Mouse (Mus musculus) kidney, adult 9 months (tissue): ENCODE measurements around the gene Zfp57.

Experiments used
- DNase-seq: peaks from one replicate; pipeline ENCODE4 v3.0.0; 2022

Zfp57 gene

DNA sequence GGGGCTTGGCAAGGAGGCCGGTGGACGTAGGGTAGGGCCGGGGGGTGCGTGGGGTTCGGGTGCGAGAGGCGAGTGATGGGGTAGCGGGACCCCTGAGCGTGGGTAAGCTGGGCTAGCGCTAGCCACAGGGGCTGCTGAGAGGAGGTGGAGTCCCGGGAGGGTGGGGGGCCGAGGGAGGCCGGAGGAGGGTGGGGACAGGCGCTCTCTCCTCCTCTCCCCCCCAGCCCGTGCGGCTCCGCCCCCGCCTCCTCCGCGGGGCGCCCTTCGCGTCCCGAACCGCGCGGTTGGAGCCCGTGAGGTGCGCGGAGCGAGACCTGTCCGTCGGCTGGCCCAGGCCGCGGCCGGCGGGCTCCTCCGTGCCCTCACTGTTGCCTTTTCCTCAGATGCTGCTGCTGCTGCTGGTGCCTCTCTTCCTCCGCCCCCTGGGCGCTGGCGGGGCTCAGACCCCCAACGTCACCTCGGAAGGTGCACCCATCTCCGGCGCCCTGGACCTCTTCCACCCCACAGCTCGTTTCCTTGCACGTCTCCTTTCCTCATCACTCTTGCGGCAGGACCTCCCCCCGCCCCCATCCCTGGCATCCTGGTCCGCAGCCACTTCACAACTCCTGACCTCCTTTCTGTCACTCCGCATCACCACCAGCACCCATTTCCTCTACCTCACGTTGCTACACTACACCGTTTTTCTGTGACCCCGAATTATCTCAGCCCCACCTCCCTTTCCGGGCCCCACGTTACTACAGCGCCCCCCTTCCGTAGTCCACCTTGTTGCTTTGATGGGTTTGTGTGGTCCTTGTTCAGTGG lies 45.5 kb downstream of the Zfp57 start:
- DNase-seq: peak; percentile 31

DNA sequence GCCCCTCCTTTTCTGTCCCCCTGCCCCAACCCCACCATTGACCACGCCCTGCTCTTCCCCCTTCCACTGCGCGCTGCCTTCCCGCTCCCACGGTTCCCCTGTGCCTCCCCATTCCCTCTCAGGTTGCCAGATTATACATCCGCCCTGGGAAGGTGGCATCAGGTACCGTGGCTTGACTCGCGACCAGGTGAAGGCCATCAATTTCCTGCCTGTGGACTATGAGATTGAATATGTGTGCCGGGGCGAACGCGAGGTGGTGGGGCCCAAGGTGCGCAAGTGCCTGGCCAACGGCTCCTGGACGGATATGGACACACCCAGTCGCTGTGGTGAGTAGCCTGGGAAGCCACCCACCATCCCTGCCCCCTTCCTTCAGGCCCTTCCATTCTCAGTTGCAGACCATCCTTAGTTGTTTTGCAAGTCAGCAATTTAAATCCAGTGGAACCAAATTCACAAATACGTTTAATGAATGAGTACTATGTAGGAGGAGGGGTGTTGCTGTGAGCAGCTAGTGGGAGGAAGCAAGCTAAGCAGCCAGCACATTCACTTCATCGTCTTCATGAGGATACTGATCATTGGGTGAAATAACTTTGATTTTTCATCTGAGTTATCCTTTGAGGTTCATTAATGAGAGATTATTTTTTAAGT lies 46.5 kb downstream of the Zfp57 start:
- no peak for DNase-seq

DNA sequence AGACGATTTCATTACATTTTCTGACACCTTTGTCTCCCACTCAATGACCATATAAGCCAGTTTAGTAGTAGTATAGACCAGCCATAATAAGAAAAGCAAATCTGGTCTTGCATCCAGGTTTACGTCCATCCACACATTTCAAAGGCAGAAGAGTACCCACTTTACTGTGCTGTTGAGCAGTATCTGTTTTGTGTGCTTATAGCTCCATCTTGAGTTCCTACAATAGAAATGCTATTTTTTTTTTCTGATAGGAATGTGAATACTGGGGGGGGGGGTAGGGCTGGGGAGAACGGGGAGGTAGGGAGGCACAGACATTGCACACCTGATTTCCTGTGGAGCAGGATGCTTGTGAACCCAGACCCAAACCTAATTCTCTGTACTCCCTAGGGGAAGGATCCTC lies 47.0 kb downstream of the Zfp57 start:
- DNase-seq: no peak

DNA sequence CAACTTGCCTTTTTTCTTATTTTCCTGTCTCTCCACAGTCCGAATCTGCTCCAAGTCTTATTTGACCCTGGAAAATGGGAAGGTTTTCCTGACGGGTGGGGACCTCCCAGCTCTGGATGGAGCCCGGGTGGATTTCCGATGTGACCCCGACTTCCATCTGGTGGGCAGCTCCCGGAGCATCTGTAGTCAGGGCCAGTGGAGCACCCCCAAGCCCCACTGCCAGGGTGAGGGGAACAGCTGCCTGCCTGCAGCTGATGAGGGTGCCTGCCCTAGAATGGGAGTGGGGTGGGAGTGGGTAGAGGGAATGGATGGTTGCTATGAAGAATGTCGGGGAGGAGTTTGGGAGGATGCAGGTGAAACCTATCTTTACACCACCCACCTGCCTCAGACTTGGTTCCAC lies 47.4 kb downstream of the Zfp57 start:
- DNase-seq: no peak

DNA sequence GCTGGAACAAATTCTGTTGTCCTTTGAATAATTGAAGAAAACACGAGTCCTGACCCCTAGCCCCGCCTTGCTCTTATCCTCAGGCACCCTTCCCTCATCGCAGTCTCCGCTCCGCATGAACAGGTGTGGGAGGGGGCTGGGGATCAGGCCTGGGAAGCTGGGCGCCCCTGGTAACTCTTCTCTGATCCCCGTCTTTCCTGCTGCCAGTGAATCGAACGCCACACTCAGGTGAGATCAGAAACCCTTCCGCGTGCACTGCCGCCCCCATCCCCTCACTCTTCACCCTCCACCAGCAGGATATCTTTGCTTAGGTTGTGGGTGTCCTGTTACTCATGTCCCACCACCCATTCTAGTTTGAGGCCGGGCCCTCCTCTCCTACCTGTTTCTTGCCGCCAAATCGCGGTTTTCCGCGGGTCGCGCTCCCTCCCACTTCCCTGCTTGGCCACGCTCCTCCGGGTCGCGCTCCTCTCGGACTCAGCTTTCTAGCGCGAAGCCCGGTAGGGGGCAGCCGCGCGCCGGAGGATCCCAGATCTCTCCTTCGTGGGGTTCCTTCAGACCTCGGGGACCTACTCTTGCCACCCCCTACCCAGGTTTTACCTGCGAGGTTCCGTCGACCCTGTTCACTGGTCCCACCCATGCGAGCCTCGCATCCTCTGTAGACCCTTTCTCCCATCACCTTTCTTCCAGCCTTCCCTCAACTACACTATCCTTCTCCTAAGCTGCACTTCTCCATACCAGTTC lies 48.8 kb downstream of the Zfp57 start:
- DNase-seq: peak; percentile 53

DNA sequence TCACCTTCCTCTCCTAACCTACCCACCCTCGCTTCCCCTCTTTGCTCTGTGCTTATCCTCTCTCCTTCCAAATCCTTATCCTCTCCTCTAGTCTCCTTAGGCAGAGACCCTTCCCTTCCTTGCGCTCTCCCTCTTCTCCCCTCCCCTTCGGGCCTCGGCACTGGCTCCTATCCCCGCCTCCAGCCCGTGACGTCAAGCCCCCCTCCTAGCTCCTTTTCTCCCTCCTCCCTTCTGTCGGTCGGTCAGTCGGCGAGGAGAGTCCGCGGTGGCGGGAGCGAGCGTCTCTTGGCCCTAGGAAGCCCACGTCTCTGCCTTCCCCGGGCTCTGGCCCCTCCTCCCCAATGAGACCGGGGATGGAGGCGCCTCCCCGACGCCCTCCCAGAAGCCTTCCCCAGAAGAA lies 49.4 kb downstream of the Zfp57 start:
- peak; percentile 67 for DNase-seq

DNA sequence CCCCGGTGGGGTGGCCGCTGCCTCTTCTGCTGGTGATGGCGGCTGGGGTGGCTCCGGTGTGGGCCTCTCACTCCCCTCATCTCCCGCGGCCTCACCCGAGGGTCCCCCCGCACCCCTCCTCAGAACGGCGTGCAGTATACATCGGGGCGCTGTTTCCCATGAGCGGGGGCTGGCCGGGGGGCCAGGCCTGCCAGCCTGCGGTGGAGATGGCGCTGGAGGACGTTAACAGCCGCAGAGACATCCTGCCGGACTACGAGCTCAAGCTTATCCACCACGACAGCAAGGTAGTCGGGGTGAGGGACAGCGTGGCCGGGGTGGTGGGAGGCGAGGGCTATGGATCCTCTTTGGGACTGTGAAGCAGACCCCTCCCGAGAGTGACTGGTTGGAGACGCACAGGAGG lies 49.9 kb downstream of the Zfp57 start:
- no peak for DNase-seq

DNA sequence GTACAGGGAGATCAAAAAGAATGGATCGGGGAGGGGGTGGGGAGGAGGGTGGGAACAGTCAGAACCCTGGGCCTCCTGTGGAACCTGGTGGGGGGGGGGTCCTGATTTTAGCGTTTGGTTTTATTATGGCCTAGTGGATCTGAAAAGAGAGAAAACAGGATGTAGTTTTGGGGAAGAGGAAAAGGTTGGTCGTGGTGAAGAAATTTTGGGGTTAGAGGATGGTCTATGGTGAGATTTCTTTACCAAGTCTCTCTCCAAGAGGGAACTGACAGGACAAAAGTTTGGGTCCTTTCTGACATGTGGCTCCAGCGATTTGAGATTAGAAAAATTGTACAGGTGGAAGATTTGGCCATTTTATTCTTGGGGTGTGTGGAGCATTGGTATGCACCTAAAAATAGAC lies 50.8 kb downstream of the Zfp57 start:
- no peak for DNase-seq

DNA sequence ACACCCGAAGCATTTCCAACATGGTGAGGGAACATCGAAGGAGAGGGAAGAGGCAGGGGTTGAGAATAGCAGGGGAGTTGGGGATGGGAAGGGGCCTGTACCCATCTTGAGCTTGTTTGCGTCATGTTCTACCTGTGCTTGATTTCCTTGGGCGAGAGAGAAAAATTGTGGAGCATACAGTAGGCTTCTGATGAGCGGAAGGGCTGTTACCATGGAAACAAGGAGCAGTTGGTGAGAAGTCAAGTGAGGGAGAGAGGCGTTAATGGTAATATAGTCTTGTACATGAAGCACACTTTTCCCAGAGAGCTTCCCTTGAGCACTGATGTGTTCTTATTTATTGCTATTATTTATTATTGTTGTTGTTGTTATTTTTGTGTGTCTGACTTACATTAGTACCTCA lies 56.0 kb downstream of the Zfp57 start:
- no peak for DNase-seq
